Mouse (Mus musculus) retina, embryonic 14.5 days (tissue): ENCODE measurements around the gene Med23.

Experiments used
- DNase-seq: peaks from one replicate; pipeline ENCODE4 v3.0.0-alpha.2; 2015; ENCODE audit warnings: low spot score

Gene Med23

DNA sequence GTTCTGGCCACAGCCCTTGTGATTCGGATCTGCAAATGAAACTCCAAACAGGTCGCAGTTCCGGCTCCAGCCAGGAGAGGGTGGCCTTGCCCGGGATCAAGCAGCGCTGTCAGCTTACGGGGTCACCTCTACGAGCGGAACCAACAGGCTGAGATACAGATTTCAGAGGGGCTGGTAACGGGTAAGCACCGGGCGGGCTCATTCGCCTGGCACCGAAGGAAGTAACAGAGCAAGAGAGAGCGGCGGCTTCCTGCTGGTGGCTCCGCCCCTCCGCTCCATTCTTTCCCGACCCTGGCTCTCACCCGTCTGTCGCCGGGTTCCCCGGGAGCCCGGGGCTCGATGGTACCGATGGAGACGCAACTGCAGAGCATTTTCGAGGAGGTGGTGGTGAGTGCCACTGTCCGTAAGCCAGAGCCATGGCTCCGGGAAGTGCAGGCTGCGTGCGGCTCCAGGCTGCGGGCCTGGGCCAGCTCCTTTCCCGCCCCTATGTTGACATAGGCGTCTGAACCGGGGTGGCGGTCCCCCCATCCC, at the start of gene Med23:
TSS of gene Med23 (plus strand) at position 227 of the 531 bp plus-strand sequence.
- peak; percentile 98 for DNase-seq

DNA sequence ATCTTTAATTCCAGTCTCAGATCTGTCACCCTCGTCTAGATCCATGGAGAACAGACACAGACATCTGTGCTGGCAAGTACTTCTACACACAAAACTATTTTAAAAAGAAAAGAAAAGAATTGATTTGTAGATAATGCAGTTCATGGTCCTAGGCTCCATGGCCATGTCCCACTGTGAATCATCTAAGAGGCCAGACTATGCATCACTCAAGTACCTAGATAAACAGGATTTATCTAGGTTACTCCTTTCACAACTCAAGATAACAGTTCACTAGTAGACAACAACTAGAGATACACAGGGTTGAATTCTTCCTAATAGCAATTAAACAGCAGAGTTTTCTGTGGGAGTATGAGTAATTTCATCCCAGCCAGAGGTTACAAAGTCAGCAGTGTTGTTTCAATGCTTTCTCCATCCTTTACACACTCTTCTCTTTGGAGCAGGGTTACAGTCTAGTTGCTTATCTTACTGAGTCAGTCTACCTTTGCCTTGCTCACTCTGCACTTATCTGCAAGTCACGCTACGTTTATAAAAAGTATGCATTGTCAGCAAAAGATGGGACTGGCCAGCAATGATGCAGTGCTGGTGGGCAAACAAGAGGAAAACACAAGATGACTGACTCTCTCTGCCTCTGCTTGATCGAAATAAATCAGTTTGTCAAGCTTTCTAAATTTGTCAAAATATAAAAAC, 47.7 kb upstream of the Med23 start:
- no peak for DNase-seq

DNA sequence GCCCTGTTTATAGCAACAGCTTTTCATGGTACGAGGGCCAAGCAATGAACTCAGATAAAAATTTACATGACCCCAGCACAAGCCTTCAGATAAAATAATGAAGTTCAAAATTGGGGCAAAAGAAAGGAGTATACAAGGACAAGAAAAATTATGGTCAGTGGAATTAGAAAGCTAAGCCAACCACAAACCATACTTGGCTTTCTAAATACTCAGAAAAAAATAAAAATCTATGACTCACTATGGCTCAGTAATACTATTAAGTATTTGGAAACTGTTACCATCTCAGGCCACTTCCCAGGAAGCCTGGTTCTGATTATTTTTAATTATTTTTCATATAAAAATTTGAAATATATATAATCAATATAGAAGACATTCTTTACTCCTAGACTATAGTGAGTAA, 46.9 kb upstream of the Med23 start:
- no peak for DNase-seq

DNA sequence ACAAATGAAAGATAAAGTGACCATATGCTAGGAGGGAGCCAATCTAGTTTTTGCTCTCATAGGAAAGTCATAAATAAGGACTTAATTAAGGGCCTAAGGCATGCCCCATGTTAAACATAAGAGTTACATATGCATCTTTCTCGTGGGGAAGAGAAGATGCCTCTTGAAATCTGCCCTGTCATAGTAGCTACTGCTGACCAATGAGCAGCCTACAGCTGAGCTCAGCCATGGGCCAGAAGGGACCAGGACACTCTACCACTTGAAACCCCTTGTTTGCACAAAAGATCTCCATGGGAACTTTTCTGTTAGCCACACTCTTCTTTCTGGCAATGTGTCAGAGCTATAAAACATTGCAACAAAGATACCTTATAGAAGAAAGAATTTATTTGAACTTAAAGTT, 46.5 kb upstream of the Med23 start:
- DNase-seq: no peak

DNA sequence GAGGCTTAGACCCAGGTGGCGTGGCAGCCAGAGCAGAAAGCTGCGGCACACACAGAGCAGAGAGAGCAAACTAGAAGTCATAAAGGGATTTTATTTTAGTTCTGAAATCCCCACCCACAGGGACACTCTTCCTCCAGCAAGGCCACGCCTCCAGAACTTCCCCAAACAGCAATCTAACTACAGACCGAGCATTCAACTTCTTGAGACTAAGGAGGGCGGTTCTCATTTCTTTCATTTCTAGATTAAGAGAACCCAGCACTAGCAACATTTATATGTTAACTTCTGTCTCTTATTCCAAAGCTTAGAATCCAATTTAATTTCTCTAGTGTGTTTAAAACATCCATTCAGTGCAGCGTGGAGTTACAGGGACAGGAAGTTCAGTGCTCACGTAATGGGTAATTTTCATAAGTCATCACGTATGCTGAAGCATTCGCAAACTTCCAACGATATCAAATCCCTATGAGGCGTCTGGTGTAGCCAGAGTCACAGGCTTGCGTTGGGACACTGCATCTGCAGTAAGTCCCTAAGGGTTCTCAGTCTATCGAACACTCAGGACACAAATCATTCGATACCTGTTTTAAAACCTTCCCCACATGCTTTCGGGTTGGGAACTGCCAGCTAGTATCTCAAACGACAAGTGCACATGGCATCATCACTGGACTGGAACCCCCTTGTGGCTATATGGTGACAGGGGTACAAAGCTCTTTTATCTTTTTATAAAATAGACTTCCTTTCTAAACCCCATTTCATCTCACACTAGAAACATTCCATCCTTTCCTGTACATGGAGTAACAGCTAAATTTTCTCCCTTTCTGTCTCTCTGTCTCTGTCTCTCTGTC, 45.9 kb upstream of the Med23 start:
- DNase-seq: no peak

DNA sequence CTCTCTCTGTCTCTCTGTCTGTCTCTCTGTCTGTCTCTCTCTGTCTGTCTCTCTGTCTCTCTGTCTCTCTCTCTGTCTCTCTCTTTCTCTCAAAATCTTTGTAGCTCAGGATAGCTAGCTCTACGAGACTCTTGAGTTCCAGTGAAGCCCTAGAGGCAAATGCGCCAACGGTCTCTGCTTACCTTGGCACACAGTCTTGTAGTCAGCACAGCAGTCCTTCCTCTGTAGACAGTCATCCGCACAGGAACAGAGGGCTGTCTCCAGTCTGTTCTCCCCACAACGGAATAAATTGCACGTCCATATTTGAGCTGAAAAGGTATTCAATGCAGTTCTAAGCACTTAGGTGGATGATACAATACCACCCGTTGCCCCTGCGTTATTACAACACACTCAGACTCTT, 45.2 kb upstream of the Med23 start:
- DNase-seq: no peak

DNA sequence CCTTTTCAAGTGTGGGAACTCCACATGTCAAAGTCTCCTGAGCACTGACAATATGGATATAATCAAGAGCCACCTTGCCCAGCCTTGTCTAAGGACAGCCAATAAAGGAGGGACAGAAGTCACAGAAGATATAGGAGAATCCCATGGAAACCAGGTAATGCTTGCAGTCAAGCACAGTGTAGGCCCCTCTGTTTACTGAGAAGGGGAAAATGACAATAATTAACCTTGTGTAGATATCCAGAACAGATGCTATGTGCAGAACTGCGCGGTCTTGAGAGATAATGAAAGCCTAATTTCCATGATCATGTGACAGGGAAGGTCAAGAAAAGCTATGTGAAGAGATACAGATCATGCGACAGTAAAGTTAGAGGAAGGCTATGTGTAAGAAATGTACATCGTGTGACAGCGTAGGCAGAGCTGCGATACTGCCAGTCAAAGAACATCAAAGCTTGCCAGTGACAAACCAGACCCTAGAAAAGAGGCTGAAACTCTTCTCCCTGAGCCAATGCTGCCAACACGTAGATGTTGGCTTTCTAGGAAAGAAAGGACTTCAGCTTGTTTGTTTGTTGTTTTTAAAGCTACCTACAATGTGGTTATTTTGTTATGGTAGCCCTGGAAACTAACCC, 44.2 kb upstream of the Med23 start:
- no peak for DNase-seq

DNA sequence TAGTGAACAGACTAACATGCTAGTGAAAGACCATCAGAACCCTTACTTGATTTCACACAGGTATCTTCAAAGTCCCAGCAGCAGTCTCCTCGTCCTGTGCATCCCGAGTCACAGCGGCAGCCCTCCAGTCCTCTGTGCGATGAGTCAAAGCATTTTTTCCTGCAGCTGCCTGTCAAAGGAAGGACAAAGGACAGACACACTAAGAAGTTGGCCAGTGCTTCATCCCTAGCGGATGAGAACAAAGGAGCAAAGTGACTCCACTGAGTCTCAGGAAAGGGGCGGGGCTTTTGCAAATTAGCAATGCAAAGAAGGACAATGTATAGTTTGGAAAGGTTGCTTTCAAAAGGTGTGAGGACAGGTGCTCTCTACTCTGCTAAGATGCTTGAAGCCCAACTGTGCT, 43.7 kb upstream of the Med23 start:
- no peak for DNase-seq

DNA sequence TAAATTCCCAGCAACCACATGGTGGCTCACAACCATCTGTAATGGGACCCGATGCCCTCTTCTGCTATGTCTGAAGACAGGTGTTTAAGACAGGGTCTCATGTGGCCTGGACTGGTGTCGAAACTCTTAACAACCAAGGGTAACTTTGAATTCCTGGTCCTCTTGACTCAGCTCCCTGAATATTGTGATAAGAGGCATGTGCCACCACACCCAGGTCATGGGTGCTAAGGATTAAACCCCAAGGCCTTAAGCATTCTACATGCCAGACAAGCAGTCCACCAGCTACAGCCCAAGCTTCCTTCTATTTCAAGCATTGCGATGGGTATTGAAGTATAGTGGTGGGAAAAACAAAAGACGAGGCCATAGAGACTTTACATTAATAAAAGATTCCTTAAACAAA, 41.6 kb upstream of the Med23 start:
- no peak for DNase-seq

DNA sequence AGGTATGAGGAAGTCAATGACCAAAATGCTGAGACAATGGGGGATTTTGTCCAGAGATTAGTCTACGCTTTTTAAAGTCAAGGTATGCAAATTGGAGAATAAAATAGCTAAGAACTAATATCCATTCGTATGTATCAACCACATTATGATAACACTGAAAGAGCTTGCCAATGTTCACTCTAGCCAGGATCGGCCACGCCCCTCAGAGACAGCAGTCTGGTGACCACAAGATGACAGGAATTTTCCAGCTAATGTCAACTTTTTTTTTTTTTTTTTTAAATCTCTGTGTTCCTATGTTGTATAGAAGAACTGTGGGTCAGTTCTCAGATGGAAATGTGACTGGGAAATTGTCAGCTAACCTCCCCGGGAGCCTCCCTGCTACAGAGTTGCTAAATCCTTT, 39.3 kb upstream of the Med23 start:
- no peak for DNase-seq

DNA sequence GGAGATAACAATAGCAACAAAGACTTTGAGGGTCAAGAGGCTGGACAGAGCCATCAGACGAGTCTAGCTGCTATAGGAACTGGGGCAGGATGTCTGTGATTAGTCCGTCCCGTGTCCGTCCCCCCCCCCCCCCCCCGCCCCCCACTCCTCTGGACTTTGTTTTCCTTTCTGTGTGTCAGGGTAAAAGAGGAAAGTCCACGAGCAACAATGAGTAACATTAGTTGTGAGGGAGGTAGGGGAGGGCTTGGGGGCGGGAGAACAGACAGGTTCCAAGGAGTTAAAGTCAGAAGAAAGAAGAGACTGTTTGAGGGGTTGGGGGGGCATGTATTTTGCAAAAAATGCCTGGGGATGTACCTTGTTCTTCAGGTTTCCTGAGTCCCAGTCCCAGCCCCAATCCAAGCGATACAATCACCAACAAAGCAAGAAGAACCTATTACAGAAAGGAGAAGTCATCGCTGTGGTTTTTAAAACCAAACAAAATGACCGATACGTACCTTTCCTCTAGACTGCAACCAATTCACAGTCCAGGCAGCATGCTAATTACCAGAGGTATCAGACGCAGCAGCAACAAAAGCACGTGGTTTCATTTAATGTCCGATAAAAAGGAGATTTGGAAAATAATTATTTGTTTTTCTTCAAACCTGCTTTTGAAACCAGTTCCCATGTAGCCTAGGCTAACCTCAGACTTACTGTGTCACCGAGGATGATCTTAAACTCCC, 38.2 kb upstream of the Med23 start:
- no peak for DNase-seq

DNA sequence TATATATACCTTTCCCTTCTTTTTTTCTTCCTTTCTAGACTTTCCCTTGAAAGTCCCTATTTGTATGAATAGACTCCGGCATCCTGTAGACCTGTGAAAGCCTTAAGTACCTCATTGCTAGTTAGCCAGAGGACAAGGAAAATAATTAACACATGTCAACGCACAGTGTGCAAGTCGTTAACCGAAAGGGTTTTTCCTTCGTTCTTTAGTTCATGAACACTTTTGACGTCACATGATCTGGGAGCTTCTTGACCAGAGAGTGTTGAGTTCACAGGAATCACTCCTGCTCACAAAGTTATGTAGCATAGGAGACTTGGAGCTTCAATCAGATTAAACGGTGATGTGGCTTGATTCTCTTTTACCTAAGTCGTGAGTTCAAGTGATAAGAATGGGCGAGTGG, 37.5 kb upstream of the Med23 start:
- no peak for DNase-seq

DNA sequence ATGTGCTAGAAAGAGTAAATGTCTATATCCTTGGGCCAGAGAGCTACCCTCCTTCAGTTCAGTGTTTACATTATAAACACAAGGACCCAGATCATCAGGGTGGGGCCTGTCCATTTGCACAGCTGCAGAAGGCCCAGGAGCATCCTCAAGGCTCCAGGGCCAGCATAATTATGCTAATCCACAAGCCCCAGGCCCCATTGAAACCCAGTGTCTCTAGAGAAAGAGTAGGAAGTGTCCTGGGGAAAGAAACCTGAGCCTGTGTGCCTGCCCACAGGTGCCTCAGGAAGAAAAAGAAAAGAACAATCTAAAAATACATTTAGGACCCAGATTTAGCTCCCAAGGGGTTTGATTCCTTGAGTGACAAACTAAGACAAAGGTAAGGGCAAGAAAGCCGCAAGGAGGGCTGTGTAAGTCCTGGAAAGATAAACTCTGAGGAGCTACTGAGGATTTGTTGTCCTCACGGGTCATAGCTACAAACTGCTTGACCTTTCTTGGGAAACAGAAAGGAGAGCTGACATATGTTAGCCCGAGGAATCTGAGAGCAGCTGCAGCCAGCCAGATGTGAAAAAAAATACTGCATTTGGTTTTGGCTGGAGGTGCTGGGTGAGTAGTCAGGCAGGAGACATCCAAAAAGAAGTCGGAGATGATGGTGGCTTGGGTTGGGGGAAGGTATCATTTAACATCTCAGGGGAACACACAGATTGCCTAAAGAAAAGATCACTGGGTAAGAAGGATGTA, 35.0 kb upstream of the Med23 start:
- DNase-seq: no peak

DNA sequence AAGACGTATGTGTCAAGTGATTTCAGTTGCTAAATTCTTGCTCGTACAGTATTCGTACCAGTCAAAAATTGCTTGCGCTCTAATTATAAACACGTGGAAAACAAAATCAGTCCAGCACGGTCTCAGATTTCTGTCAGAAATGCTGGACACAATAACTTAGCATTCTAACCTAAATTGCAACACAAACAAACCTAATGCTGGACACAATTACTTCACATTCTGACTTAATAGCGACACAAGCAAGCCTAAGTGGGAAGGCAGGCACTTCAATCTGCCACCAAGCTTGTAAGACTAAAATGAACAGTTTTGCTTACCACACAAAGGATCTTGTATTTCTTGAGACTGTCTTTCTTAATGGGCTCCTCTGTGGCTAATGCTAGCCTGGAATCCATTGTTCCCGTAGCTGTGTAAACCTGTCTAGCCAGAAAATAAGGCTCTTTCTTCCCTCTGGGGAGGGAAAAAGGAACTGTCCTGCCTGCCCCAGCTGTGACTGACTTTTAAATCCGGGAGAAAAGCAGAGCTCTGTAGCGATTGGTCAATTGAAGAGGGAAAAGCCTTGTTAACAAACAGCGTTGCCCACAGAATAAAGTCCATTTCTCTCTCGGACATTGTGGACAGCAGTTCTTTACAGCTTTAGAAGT, 34.0 kb upstream of the Med23 start:
- peak; percentile 28 for DNase-seq

DNA sequence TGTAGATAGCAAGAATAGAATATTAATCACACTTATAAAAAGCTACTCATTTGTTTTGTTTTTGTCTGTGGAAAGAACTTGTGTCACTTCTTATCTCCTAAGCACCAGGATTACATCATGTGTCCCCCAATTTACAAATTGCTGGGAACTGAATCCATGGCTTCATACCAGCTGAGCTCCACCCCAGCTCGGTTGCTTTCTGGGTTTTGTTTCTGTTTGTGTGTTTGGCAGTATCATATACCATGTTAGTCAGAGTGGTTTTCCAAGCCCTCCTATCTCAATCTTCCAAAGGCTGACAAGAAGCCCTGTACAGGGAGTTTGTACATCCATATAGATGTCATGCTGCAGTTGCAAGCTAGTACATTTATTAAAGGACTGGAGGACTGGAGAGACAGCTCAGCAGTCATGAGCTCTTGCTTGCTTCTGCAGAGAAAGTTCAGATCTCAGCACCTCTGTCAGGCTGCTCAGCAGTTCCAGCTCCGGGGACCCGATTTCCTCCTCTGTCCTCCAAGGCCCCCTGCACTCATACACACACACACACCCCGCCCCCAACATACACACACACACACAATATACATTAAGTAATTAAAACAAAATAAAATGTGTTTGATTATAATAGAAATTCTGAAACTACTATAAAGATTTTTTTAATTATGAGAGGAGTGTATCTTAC, 33.3 kb upstream of the Med23 start:
- no peak for DNase-seq

DNA sequence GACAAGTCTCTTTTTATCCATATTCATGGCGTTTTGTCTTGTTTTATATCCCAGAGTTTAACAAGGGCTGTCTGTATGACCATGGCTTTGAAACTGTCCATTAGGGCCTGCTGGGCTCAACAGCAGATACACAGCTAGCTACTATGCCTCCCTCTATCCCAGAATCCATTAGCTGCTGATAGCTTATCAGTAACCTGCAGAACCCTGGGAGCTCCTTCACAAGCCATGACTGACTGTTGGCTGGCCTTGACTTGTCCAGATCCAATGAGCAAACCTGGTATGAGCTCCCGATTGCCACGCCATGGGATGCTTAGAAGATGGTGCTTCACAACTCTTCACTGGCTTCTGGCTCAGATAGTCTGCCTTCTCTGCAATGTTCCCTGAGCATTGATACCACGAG, 29.0 kb upstream of the Med23 start:
- DNase-seq: no peak

DNA sequence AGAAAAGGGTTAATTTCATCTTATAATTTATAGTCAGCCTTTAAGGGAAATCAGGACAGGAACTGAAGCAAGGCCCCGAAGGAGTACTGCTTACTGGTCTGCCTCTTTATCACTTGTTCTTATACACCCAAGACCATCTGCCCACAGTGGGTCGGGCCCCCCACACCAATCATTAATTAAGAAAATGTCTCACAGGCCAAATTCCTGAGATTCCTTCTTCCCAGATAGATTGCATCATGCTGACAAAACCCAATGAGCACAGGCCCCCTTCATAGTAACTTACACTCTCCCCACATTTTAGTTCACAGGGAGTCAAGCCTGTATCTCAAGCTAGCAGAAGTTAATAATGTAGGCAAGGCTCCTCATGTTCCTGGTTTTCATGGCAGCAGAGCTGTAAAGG, 27.8 kb upstream of the Med23 start:
- DNase-seq: no peak

DNA sequence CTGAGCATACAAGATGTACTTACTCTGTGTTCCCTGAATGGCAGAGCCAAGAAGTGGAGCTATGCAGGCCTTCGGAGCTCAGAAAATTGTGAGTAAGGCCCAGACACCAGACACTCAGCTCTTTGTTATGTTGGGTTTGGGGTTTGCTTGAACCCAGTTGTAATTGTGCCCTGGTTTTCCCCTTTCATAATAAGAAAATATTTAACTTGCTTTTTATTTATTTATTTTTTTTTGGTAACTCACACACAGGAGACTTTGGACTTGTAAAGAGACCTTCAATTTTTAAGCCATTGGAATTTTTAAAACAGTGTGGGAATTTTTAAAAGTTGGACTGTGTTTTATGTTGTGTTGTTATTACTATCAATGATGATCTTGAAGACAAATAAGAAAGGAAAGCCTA, 27.1 kb upstream of the Med23 start, which contains the start of gene Enpp3:
TSS of gene Enpp3 (minus strand) at position 148 of the 400 bp plus-strand sequence.
- no peak for DNase-seq

DNA sequence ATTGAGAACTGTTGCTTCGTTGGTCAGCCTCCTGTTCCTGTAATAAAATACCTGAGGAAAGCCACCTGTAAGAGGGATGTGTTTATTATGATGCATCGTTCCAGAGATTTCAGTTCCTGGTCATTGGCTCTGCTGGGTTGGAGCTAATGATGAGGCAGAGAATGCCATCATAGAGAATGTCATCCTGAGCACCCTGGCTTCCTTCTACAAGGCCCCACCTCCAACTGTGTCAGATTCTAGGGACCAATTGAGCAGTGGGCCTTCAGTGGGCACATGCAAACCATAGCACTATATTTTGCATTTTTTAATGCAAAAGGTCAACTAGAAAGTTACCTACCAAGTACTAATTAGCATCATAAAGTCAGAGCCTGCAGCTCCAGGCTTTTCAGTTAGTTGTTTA, 6.6 kb upstream of the Med23 start:
- no peak for DNase-seq

DNA sequence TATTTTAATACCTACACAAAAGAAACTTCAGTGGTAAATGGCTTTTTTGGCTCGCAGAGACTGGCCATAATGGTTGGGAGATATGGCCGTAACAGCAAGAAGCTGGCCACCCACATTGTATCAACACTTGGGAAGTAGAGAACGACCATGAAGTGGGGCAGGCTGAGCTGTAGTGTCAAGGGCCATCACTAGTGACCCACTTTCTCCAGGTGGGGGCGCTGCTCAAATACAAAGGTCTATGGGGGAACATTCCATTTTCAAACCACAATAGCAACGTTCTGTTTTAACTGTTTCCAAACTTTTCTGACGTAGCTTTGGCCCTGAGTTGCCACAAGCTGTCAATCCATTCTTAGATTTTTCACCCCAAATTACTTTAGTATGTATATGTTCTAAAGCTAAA, 5.4 kb upstream of the Med23 start:
- DNase-seq: no peak
